Mouse (Mus musculus) frontal cortex, postnatal 36 days (tissue): ENCODE results near the gene Slc22a14.
"Not testable (repeated sequence)": the region's sequence is repeated elsewhere in the genome, so short reads cannot be mapped to it uniquely, and the experiment has no call there.

Source experiments
- DNase-seq, 2 experiments: peaks; one replicate each; pipeline ENCODE4 v3.0.0; 2022; ENCODE audit warnings: low spot score in 2 of 2

Slc22a14 gene

DNA sequence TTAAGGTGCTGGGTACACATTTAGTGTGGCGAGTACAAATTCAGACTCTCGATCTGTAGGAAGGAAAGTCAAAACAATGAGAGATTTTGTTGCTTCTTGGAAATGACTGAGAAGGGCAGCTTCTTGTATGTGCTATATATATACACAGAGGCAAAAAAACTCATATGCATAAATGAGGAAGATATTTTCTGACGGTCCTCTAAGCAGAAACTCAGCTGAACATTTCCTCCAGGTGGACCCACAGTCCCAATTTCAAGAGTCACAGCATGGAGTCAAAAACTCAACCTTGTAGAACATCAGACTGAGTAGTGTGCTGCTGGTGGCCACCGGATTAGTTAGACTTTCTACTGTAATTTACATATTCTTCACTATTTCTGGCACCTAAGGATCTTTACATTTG is 102.3 kb downstream of the Slc22a14 start:
- DNase-seq, result no peak

DNA sequence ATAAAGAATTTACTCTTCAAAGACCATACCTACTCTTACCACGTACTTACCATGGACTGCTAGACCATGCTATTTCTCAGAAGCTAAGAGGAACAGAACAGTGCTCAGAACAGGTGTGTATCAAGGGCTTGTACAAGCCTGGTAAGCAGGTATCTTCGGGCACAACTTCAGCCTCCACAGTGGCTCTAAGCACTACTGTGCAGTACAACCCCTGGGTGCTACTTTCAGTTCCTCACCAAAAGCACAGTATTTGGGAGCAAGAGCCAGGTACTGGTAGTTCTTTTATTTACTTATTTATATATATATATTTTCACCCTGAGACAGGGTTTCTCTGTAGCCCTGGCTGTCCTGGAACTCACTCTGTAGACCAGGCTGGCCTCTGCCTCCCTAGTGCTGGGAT is 104.5 kb downstream of the Slc22a14 start:
- no peak for DNase-seq

DNA sequence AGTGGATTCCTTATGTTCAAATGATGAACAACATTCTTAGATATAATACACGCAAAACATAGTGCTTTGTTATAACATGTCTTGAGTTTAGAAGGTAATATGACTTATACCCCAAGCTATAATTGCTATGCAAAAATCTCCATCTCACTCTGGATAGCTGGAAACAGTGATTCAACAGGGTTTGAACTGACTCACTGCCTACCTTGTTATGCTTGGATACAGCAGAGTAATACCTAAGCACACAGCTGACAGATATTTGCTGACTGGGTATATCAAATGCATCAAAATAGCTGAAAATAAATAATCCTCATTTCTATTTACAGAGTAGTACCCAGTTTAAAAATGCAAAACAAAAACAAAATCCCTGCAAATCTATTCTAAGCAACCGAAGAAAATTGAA is 106.6 kb downstream of the Slc22a14 start:
- DNase-seq, result no peak

DNA sequence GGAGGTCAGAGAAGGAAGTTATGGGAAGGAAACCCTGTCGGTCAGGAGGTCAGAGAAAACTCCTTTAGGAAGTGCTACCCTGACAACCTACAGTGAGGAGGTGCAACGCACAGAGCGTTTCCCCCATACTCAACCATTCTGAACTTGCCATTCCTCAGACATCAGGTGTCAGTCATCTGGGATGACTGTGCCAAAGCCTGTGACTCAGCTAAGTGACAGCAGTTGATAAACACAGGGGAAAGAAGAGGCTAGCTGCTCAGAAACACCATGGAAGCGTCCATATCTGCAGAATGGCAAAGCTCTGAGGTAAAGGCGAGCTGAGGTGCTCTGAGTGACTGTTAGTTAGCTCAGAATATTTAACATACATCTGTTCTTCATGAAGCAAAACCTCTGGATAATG is 107.2 kb downstream of the Slc22a14 start:
- no peak for DNase-seq

DNA sequence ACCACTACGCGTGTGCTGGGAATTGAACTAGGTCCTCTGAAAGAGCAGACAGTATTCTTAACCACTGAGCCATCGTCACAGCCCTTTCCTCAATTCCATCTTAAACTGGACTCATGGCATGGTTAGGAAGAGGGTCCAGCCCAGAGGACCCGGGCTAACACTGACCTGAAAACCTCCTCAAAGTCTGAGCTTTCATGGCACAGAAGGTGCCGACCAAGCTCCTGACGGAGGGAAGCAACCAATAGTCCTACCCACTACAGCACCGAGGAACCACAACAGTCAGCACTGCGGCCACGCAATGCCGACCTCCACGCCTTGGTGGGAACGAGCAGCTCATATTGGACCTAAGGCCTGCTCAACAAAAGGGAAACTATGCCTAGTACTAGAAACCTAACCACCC is 109.2 kb downstream of the Slc22a14 start:
- no peak for DNase-seq

DNA sequence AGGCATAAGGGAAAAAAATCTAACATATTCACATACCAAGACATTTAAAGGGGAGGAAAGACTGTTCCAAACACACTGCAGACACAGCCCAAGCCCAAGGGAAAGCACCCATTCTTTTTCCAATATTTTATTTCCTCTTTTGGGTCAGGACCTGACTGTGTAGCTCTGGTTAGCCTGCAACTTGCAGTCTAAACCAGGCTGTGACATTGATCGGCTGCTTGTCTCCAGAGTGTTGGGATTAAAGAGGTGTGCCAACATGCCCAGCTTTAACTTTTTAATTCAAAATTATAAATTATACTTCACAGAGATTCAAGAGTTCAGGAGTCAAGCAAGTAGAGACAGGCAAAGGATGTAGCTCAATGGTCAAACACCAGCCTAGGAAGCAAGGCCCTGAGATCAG is 110.3 kb downstream of the Slc22a14 start:
- no peak for DNase-seq

DNA sequence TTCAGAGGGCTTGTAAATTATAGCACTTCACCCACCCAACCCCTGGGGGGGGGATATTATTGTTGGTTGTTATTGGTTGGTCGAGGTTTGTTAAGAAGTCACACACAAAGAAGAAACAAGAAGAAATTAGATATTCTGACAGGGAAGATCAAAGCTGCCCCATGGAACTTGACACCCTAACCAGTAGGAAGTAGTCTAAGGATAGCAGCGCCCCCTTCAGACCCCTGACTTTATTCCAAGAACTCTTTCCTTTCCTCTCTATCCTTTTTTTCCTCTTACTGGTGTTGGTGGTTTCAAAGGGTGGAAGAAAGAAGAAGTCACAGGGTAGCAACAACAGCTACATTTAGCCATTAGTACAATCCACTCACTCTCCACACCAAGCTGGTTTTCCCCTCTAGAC is 111.2 kb downstream of the Slc22a14 start:
- DNase-seq, result no peak

DNA sequence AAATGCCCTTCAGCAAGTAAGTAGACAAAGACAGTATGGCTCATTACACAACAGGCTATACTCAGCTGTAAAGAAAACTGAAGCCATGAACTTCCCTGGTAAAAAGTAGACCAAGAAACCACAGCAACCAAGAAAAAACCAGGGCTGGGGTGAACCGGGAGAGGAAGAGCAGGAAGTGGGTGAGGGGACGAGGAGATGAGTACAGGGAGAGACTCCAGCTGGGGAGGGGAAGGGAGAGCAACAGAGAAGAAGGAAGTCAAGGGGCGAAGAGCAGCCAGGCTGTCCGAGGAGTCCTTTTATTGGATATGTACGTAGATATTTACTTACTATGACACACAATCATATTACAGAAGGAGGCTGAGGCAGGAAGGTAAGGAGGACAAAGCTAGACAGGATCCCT is 117.4 kb downstream of the Slc22a14 start:
- no peak for DNase-seq

DNA sequence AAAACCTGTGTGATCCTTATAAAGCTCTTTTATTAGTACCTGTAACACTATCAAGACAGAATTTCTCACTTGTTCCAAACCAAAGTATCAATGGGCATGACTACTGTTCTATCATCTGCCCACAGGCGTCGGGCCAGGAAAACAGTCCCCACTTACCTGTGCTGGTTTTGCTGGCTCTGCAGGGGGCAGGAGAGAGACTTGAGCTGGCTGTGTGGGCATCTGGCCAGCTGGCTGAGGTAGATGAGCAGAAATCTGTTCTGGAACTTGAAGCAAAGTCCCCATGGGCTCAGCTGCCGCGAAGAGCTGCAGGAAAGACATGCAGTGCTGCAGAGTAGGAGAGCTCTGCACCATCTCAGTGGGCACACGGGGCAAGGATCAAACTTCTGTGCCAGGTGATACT is 118.5 kb downstream of the Slc22a14 start:
- no peak for DNase-seq

DNA sequence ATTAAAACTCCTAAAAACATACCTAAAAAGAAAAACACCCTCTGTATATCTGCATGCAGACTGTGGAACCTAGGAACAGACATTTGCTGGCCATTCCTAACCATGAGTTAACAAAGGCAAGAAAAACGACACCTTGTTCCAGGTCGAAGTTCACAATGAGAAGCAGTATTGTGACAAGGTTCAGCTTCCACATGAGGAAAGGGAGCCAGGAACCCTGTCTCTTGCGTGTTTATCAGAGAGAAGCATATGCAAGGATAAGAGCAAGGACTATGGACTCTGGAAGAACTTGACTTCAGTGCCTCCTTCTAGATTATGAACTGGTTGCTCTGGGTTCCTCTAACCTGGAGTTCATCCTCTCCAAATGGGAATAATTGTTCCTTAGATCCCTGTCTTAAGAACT is 121.4 kb downstream of the Slc22a14 start:
- no peak for DNase-seq

DNA sequence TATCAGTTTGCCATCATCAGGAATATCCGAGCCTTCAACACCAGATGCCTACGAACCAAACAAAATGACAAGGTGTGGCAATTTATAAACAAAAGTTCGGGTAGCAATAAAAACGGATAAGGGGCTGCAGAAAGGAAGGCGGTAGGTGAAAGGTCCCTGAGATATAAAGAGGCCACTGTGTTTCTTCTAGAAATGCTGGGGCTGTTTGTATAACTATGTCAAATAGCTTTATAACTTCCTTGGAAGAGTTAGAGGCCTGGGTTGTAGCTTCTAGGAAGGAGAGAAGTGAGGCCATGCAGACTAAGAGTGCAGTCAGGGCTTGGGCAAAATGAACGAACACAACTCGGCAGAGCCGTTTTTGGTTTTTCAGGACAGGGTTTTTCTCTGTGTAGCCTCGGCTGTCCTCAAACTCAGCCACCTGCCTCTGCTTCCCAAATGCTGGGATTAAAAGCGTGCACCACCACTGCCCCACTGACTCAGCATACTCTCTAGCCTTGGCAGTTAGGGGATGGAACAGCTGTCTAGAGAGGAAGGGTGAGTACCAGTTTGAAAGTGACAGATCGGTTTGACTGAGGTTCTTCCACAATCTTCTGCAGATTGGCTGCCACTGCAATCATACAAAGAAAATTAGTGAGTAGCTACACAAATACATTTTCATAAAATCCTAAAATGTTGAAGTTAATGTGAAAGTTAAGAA is 124.0 kb downstream of the Slc22a14 start:
- no peak for DNase-seq

DNA sequence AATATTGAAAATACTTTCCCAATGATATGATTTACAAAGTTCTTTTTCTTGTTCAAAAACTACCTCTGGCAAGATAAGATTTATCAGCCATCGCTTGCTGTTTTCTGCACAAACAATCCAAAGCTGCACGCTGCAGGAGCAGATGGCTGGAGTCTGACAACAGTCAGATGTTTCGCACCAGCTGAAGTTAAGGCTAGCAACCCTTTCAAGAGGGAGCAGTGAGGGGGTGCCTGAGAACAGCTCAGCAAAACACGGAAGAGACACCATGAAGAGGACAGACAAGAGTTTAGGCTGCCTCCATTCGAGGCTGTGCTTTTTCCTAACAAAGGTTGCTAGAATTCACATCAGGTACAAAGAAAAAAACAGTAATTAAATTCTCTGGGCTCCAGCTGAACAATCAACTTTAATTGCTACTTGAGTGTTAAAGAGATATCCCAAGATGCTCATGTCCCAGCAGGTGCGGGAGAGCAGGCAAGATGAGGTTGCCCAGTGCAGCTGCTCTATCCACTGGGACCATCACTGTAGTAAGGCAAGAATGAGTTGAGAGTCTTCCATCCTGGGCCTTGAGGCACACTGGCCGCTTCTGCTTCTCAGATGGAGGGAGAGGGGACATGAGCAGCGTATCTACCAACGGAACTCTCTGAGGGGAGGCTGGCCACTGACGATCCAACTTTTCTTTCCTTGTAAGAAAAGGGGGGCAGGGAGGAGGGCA is 124.9 kb downstream of the Slc22a14 start:
- peak in 1 of 2 experiments; percentile 26 for DNase-seq

DNA sequence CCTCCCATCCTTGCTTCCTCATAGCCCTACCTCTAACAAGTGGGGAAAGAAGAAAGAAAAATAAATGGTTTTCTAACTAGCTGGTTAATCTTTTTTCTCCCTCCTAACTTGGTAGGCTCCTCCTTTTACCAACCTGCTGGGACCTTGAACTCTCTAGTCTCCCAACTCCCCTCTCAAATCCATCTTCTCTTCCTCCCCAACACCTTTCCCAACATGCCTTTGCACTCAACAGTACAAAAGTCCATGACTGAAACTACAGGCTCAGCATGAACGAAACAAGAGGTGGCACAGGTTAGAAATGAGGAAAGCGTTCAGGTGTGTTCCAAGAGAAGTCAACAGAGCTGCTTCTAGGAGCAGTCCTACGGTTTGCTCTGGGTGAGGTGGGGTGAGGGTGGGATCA is 126.1 kb downstream of the Slc22a14 start:
- no peak for DNase-seq

DNA sequence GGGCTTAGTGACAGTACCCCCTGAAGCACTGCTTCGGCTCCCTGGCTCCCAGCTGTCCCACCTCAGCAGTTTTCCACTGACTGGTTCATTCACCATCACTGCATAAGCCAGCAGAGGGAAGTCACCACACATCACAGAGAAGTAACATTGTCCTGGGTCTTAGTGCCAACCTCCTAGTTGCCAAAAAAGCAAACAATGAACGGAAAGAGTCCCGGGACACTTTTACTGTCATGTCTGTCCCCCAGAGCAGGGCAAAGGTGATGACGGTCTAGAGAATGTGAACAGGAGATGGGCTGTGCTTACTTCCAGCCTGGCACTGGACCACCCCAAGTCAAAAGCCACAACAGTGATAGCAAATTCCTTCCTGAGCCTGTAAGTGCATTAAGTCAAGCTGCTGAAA is 126.6 kb downstream of the Slc22a14 start:
- no peak for DNase-seq

DNA sequence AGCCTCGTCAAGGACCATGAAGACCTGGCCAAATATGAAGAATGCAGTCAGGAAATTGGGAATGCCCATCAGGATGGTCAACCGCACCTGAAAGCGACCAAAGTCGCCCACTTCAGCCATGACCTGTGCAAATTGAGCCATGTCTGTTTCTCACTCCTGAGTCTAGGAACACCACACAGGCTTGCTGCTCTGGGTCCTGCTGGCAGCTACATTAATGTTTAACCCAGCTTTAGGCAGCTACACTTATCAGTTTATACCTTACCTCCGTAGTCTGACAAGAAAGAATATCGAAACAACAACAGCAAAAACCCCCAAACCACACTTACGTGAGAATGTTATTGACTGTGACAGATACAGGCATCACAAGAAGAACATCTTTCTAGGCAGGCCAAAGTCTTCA is 133.8 kb downstream of the Slc22a14 start:
- no peak for DNase-seq

DNA sequence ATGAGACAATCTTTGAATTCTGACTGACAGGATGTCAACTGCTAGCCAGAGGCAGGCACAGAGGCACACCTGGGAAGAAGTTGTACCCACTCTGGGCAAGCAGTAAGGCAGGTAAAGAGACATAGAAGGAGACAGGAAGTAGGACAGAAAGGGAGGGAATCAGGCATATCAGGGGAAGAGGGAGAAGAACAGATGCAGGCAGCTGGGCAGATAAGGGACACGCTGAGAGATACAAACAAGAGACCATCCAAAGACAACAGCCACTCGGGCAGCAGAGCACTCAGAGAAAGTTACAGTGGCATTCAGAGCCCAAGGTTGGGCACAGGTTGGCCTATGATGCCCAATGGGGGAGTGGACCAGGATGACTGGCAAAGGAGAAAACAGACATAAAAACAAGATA is 134.5 kb downstream of the Slc22a14 start:
- DNase-seq, result no peak

DNA sequence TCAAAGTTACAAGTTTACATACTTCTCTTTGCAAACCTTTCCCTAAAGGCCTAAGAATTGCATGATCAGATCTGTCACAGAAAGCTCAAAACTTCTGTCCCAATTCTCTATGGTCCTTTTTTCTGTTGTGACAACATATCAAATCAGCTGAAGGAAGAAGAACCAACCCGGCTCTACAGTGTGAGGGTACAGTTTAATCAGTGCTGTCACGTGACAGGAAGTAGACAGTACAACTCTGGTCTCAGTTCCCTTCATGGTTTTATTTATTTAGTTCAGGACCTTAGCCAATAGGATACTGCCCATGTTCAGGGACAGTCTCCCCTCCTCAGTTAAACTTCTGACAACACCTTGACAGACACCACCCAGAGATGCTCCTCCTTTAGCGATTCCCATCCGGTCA is 145.1 kb downstream of the Slc22a14 start:
- DNase-seq, result no peak

DNA sequence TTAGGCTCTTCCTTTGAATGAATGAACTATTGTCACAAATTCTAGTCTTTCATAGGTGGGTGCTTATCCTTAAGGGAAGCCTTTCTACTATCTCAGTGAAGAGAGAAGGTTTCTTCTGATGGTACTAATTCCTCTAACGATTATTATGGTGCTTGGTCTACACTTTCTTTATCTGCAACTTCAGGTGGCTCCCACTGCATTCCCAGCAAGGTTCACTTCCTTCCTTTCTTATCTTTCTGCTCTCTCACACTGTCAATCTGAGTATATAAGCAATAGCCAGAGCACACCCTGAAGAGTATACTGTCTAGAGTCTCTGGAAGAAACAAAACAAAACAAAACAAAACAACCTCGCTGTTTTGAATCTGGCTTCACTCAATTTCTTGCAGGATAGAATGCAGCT is 145.7 kb downstream of the Slc22a14 start:
- DNase-seq, result no peak

DNA sequence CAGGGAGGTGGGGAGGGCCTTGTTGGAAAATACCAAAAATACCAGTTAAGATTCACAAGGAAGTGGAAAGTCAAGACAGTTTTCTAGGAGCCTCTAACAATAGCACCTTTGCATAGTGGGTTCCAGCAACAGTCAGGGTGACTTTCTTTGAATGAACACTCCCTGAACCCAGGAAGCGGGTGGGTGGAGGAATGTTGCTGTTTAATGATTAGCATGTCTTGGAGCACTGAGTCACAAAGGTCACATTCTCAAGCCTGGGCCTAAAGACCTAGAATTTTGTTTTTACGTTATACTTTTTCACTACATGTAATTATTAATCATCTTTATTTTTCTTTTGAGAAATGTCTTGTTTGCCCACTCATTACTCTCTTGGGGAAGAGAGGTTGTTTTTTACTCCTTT is 150.0 kb downstream of the Slc22a14 start:
- not testable (repeated sequence) for DNase-seq

DNA sequence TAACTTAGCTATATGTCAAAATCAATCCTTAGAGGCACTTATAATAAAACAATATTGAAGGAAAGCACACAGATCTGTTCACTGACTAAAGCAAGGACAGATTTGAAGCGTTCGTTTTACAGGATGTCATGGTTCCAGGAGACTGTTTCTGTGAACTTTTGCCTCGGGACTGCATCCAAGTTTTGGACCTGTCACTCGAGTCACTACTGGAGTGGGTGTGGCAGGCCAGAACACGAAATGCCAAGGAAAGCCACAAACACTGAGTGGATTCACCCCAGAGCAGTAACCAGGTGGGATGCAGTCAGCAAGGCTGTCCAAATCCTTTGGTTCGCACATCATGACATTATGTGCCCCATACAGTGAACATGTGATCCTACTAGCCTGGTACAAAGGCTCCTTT is 150.8 kb downstream of the Slc22a14 start:
- DNase-seq, result no peak

DNA sequence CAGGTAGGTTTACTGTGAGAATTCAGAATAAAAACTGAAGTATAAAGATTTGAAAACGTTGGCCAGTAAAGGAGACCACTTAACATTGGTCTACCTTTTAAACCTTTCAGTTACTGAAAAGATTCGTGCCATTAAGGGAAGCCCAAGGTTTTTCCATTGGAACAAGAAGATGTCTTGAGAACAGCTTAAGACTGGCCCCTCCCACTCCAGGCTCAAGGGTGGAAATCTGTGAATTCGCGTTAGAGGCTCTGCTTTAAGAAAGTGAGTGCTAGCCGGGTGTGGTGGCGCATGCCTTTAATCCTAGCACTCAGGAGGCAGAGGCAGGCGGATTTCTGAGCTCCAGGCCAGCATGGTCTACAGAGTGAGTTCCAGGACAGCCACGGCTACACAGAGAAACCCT is 152.4 kb downstream of the Slc22a14 start:
- no peak for DNase-seq

DNA sequence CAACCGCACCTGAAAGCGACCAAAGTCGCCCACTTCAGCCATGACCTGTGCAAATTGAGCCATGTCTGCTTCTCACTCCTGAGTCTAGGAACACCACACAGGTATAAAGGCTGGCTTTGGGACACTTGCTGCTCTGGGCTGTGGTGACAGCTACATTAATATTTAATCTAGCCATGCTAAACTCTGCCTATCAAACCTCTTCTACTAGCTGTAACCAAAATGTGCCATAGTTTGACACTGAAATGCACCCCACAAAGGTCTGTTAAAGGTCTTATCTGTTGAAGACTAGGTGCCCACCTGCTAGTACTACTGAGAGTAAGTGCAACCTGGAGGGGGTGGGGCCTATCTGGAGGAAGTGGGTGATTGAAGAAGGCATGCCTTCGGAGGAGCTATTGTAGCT is 156.4 kb downstream of the Slc22a14 start, which contains the start of gene Slc22a13:
Gene Slc22a13 (minus strand): TSS at position 101 of the 400 bp plus-strand sequence.
- DNase-seq, result no peak

DNA sequence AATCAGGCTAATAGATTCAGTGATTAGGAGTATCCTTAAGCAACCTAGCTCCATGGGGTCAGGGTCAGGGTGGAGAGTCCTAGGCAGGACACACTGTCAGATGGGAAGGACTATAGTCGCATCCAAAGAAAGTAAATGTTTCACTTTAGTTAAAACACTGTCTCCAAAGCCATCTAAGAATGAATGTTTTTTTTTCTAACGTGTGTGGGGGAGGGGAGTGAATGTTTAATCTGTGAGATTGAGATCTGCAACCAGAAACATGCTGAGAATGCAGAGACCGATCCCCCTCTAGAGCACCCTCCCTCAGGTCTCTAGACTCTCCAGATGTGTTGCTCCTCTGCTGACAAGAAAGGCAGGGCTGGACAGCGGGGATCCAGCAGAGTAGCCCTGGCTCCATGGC is 158.2 kb downstream of the Slc22a14 start:
- DNase-seq, result no peak

DNA sequence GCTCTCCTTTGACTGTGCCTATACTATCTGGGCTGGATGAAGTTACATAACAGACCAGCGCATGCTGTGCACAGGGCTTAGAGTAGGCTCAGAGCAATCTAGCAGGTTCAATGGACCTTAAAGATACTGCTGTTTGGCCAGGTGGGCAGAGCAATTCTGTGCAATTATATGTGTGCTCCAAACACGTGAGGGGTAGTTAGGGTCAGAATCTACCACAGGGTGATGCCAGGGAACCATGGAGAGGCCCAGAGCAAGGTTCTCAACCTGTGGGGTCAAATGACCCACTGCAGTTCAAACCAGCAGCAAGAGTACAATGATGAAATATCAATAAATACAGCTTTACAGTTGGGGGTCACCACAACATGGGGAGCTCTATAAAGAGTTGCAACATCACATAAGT is 158.7 kb downstream of the Slc22a14 start:
- DNase-seq, result no peak
